Mouse (Mus musculus) myocyte (in vitro differentiated cells): ENCODE measurements around the gene Crtc3. TPM values are rescaled to one million over a fixed set of nuclear protein-coding genes. Genes with fewer than 3 reads are reported as not detected.

Experiments used
- H3K27me3 ChIP-seq: one replicate; pipeline ENCODE4 v1.6.1; 2011; ENCODE audit not compliant: control insufficient read depth, insufficient read depth, insufficient read length
- H3K36me3 ChIP-seq: one replicate; pipeline ENCODE4 v1.6.1; 2011; ENCODE audit not compliant: control insufficient read depth, insufficient read depth
- H3K4me2 ChIP-seq: one replicate; pipeline ENCODE4 v1.6.1; 2011; ENCODE audit warnings: low read depth, control low read depth
- H3K4me3 ChIP-seq: one replicate; pipeline ENCODE4 v1.5.1; 2011; ENCODE audit warnings: mild to moderate bottlenecking, control low read depth, moderate library complexity
- H3K79me2 ChIP-seq: one replicate; pipeline ENCODE4 v1.6.1; 2011; ENCODE audit not compliant: control insufficient read depth, insufficient read depth
- H3ac ChIP-seq: one replicate; pipeline ENCODE4 v1.6.1; 2011; ENCODE audit not compliant: control insufficient read depth, insufficient read length
- CEBPB ChIP-seq: IDR thresholded peaks from 2 replicates; pipeline ENCODE4 v1.6.1; 2011; ENCODE audit warnings: mild to moderate bottlenecking, moderate library complexity; ENCODE audit not compliant: poor library complexity, insufficient read depth, severe bottlenecking
- E2F4 ChIP-seq: IDR thresholded peaks from one replicate; pipeline ENCODE4 v1.6.1; 2011; ENCODE audit warnings: mild to moderate bottlenecking, control low read depth, moderate library complexity; ENCODE audit not compliant: insufficient read depth
- MAX ChIP-seq: IDR thresholded peaks from one replicate; pipeline ENCODE4 v1.6.1; 2011; ENCODE audit warnings: low read depth, mild to moderate bottlenecking, control low read depth
- MYOD1 ChIP-seq, 3 experiments: IDR thresholded peaks; one replicate each; pipeline ENCODE4 v1.6.1; 2011; ENCODE audit warnings: control low read depth in 2 of 3, low read depth in 2 of 3, mild to moderate bottlenecking in 2 of 3, moderate library complexity in 1 of 3; ENCODE audit not compliant: insufficient read length in 2 of 3, control insufficient read depth in 1 of 3
- MYOG ChIP-seq, 3 experiments: IDR thresholded peaks; one replicate each; pipeline ENCODE4 v1.6.1; 2011; ENCODE audit warnings: control low read depth in 2 of 3, low read depth in 2 of 3, mild to moderate bottlenecking in 2 of 3; ENCODE audit not compliant: insufficient read length in 2 of 3, control insufficient read depth in 1 of 3, insufficient read depth in 1 of 3
- POLR2A ChIP-seq: IDR thresholded peaks from one replicate; pipeline ENCODE4 v1.6.1; 2011; ENCODE audit warnings: low read depth, mild to moderate bottlenecking, control low read depth, moderate library complexity; ENCODE audit not compliant: insufficient read length
- POLR2AphosphoS2 ChIP-seq: IDR thresholded peaks from one replicate; pipeline ENCODE4 v1.6.1; 2011; ENCODE audit warnings: low read depth, control low read depth; ENCODE audit not compliant: insufficient read length
- REST ChIP-seq: IDR thresholded peaks from one replicate; pipeline ENCODE4 v1.6.1; 2011; ENCODE audit warnings: mild to moderate bottlenecking, control low read depth, moderate library complexity; ENCODE audit not compliant: insufficient read depth, insufficient read length
- SRF ChIP-seq: IDR thresholded peaks from one replicate; pipeline ENCODE4 v1.6.1; 2011; ENCODE audit warnings: low read depth; ENCODE audit not compliant: control insufficient read depth, insufficient read length
- TCF12 ChIP-seq: IDR thresholded peaks from one replicate; pipeline ENCODE4 v1.6.1; 2011; ENCODE audit warnings: mild to moderate bottlenecking, control low read depth; ENCODE audit not compliant: poor library complexity, insufficient read depth, severe bottlenecking
- TCF3 ChIP-seq: IDR thresholded peaks from one replicate; pipeline ENCODE4 v1.6.1; 2011; ENCODE audit warnings: low read depth, control low read depth; ENCODE audit not compliant: insufficient read length
- USF1 ChIP-seq: IDR thresholded peaks from one replicate; pipeline ENCODE4 v1.6.1; 2011; ENCODE audit warnings: low read depth, mild to moderate bottlenecking, control low read depth, moderate library complexity
- polyA plus RNA-seq: library from polyadenylated mRNA; unstranded; fragments of >200 nt; fragmentation: generic; extraction: Trizol; gene quantifications from one replicate; pipeline ENCODE4 v1.2.1, GENCODE M21; 2012; ENCODE audit warnings: missing spikeins

Gene Crtc3
- polyA plus RNA-seq, 1 experiment = 6.4 TPM

DNA sequence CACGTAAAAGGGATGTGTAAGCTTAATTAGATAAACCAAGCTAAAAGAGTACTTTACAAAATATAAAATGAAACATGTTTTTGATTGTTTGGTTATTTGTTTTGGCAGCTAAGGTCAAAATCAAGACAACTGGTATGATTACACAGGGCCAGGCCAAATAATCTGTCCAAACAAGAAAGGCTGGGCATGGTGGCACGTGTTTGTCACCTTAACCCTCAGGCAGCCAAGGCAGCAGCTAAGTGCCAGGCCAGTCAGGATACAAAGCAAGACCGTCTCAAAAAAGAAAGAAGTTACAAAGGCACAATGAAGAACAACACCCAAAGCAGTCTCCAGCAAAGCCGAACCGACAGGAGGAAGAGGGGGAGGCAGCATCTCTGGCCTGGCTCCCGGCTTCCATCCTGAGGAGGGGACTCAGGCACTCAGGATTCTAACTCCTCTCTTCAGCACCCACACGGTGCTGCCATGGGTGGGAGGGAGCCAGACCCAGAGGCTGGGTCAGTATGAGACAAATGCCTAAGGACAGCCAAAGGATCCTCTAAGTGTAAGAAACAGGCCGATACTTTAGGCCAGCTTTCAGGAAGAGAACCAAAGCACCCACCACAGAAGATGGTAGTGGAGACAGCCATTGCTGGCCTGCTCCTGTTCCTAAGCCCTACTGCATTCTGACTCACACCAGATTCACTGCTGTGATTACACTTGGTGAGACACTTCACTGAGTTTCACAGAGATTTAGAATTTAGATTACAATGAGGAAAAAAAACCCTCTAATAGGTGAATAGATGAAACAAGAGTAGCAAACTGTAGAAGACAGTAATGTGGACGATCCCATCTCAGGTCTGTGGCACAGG is 51.5 kb downstream of the Crtc3 start:
- Histone ChIP-seq H3ac (no peak overlapping the region), H3K4me2 (no peak overlapping the region), H3K4me3 (no peak overlapping the region), H3K36me3 (no peaks in the 10 kb centered on the region), H3K27me3 (no peaks in the 10 kb centered on the region), H3K79me2 (no peaks in the 10 kb centered on the region)
- TF ChIP-seq REST (no peak), TCF12 (no peak), SRF (no peak), POLR2AphosphoS2 (no peak), MAX (no peak), USF1 (no peak), TCF3 (no peak), CEBPB (no peak), POLR2A (no peak), MYOG (IDR thresholded peaks at IDR 0.05; ENCODE audit: control insufficient read depth in 1 of 3, insufficient read depth in 1 of 3, insufficient read length in 2 of 3, low read depth in 2 of 3) (no peak), MYOD1 (IDR thresholded peaks at IDR 0.05; ENCODE audit: control insufficient read depth in 1 of 3, insufficient read length in 2 of 3, low read depth in 2 of 3) (no peak), E2F4 (no peak)

DNA sequence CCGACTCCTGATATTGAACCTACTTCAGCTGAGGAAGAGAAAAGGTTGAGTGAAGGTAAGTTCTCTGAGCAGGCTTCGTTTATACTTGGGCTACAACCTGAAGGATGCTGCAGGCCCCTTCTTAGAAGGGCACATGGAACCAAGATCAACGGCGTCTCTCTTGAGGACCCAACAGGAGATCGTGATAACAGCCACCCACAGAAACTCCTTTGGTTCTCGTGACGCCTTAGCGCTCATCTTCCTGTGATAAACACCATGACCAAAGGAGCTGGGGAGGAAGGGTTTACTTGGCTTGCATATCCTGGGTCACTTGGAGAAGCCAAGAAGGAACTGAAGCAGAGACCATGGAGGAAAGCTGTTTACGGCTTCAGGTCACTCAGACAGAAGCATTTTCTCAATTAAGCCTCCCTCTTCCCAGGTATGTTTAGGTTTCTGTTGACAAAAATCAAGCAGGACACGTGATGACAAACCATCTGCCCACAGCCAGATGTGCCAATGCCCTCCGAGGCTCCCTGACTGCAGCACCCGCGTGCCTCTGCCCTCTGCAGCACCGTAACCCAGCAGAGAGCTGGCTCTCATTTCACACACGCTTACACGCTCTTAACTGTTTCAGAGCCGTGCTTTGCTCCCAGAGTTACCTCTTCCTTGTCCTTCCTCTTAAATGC is 52.3 kb downstream of the Crtc3 start:
- TF ChIP-seq USF1 (no peak), POLR2AphosphoS2 (no peak), MYOG (IDR thresholded peaks at IDR 0.05; ENCODE audit: control insufficient read depth in 1 of 3, insufficient read depth in 1 of 3, insufficient read length in 2 of 3, low read depth in 2 of 3) (no peak), POLR2A (no peak), MAX (no peak), E2F4 (no peak), CEBPB (no peak), TCF12 (no peak), MYOD1 (IDR thresholded peaks at IDR 0.05; ENCODE audit: control insufficient read depth in 1 of 3, insufficient read length in 2 of 3, low read depth in 2 of 3) (no peak), TCF3 (no peak), SRF (no peak), REST (no peak)
- Histone ChIP-seq H3K4me3 (no peak overlapping the region), H3K4me2 (no peak overlapping the region), H3K79me2 (no peaks in the 10 kb centered on the region), H3K27me3 (no peaks in the 10 kb centered on the region), H3ac (no peak overlapping the region), H3K36me3 (no peaks in the 10 kb centered on the region)

DNA sequence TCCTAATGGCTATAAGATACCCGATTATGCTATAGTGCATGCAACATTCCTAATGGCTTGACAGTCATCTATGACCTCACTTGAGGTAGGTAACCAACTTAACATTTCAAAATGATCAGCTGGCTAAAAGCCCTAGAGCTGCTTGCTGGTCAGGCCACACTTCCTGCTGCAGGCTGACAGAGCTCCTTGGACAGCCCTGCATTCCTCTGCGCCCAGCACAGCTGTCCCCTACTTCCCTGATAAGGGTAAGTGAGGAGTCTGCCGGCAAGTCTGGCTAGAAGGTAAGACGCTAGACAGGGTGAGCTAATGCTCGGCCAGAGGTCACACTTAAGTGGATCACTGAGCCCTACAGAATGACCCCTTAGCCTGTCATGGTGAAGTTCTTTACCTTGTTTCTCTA is 52.8 kb downstream of the Crtc3 start:
- TF ChIP-seq E2F4 (no peak), MYOD1 (IDR thresholded peaks at IDR 0.05; ENCODE audit: control insufficient read depth in 1 of 3, insufficient read length in 2 of 3, low read depth in 2 of 3) (peak in 1 of 3 experiments; percentile 12), TCF12 (no peak), POLR2AphosphoS2 (no peak), MAX (no peak)
- no peaks in the 10 kb centered on the region for H3K36me3 ChIP-seq
- H3ac ChIP-seq = no peak overlapping the region
- H3K4me2 ChIP-seq = no peak overlapping the region
- H3K4me3 ChIP-seq = no peak overlapping the region
- H3K27me3 ChIP-seq = no peaks in the 10 kb centered on the region
- H3K79me2 ChIP-seq = no peaks in the 10 kb centered on the region

DNA sequence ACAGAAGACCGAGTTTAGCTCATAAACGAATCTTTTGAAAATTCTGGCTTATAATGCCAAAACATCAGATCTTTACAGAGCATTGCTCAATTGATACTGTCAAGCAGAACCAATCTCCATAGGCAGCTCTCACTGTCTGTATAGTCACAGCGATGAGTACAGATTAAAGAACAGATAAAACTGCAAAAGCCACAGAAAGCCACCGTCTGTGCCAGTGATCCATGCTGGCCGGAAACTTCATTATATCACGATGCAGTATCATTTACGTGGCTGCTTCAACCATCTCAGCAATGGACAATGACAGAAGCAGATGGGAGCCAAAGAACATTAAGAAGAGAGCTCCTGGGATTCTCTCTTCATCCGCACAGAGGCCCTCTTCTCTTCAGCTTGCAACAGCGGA is 53.9 kb downstream of the Crtc3 start:
- Histone ChIP-seq H3K79me2 (no peaks in the 10 kb centered on the region), H3ac (no peak overlapping the region), H3K27me3 (no peaks in the 10 kb centered on the region), H3K36me3 (no peaks in the 10 kb centered on the region), H3K4me2 (no peak overlapping the region), H3K4me3 (no peak overlapping the region)
- TF ChIP-seq POLR2A (no peak), CEBPB (no peak), MYOD1 (IDR thresholded peaks at IDR 0.05; ENCODE audit: control insufficient read depth in 1 of 3, insufficient read length in 2 of 3, low read depth in 2 of 3) (no peak), USF1 (no peak), MYOG (IDR thresholded peaks at IDR 0.05; ENCODE audit: control insufficient read depth in 1 of 3, insufficient read depth in 1 of 3, insufficient read length in 2 of 3, low read depth in 2 of 3) (no peak), SRF (no peak), POLR2AphosphoS2 (no peak), TCF3 (no peak)

DNA sequence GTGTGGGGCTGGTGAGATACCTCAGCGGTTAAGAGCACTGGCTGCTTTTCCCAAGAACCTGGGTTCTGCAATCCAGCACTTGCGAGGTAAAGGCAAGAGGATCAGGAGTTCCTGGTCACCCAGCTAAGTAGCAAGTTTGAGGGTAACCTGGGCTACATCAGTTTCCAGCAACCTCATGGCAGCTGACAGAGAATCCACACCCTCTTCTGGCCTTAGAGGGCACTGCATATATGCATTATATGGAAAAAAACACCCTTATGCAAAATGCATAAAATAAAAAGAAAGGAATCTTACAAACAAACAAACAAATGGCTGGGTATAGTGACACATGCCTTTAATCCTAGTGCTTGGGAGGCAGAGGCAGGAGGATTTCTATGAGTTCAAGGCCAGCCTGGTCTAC is 55.0 kb downstream of the Crtc3 start:
- no peak for TF ChIP-seq USF1
- TF ChIP-seq POLR2AphosphoS2 = no peak
- TF ChIP-seq SRF = no peak
- TF ChIP-seq MAX = no peak
- TF ChIP-seq REST = no peak
- no peak for TF ChIP-seq TCF12
- no peaks in the 10 kb centered on the region for H3K27me3 ChIP-seq

More for the DNA sequence above, 55.0 kb downstream of the Crtc3 start:
- Histone ChIP-seq H3K4me2 (no peak overlapping the region), H3K4me3 (no peak overlapping the region), H3ac (no peak overlapping the region), H3K36me3 (no peaks in the 10 kb centered on the region), H3K79me2 (no peaks in the 10 kb centered on the region)
